Mouse (Mus musculus) gastrocnemius, postnatal 36 days (tissue): ENCODE data around the gene Auts2. TPM values are rescaled to one million over a fixed set of nuclear protein-coding genes. Genes with fewer than 3 reads are reported as not detected.
A peak's percentile ranks its signal among the peaks of the same experiment; 100 is the strongest.

Experiments used
- DNase-seq, 2 experiments: peaks; one replicate each; pipeline ENCODE4 v3.0.0; 2022
- intact Hi-C: fragments of 180-260 bp; cut with DNase I; formaldehyde crosslinking; loops from one replicate; pipeline ENCODE4 v1.15.1; 2025
- total RNA-seq, 2 experiments: library from RNA; stranded (reverse); gene quantifications; 2 replicates each; pipeline ENCODE4 v1.2.3; 2021

The Auts2 gene
- total RNA-seq, 2 experiments from 2014 or later, result 14.6 to 15.5 TPM

DNA sequence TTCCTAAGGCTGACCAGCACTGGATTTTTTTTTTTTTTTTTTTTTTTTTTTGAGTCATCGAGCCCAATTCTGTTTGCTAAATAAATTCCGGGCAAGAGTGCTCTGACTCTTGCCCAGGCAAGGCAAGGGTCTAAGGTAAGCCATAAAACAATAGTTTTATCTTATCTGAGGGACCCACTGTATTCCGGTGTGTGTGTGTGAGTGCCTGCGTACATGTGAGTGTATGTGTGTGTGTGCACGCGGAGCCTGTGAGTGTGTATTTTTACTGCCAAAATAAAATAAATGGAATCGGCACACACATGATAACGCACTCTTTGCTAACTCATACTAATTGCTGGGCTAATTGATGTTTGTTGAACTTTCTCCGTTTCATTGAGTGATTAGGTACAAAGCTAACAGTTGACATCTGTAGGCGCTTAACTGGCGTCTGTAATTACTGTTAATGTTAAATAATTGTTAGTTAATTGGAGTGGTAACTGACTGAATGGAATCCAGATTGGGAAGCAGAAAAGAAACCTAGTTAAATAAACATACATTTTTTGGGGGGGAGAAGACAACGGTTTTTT lies 1018.2 kb downstream of the Auts2 start:
- intact Hi-C loops, result no loop called here
- no peak for DNase-seq

GRCm38 (mm10) chr5:131519560-131519959 lies 1023.6 kb downstream of the Auts2 start:
- no peak for DNase-seq
- intact Hi-C loops, result no loop called here

DNA sequence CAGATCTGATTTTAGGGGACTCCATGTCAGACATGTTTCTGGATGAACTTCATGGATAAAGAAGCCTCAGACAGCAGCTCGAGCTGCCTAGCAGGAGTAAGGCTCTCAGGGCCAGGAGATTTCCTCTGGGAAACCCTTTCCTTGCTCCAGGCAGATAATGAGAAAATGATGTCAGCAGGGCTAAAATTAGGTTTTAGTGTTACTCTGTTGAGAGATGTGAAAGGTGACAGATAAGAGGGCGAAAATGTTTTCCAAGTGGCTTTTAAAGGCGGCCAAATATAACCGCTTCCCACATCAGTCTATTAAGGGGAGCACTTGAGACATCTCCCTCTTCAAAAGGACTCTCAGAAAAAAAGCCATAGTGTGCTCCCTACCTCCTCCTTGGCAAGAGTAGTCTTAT lies 1025.5 kb downstream of the Auts2 start:
- intact Hi-C loops, result no loop called here
- no peak for DNase-seq

DNA sequence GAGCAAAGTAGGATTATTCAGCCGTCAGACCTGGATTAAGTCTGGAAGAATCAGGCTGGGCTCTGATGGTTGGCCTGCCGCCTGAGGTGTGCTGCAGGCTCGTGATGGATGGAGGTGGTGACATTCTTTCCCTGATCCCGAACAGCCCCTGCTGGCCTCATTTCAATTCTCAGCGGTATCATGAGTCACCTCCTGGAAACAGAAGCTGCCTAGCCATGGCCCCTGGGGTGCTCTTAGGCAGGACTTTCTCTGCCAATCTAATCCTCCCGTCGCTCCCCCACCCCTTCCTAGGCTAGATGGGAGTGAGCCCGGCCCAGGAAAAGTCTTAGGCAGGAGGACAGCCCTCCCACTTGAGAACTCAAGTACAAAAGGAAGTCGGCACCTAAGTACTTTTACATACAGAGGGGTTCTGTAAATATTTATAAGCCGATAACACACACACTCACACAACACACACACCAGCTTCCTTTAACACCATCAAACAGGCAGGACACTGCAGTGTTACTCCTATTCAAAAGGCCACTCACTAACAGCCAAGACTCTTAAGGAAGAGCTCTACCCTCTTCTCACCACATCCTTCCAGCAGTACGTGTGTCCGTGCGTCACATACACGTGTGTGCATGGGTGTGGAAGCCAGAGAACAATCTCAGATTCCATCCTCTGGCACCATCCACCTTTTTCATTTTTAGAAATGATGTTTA lies 1027.3 kb downstream of the Auts2 start:
- DNase-seq, result peak; percentile 49 to 69
- intact Hi-C loops, result no loop called here

DNA sequence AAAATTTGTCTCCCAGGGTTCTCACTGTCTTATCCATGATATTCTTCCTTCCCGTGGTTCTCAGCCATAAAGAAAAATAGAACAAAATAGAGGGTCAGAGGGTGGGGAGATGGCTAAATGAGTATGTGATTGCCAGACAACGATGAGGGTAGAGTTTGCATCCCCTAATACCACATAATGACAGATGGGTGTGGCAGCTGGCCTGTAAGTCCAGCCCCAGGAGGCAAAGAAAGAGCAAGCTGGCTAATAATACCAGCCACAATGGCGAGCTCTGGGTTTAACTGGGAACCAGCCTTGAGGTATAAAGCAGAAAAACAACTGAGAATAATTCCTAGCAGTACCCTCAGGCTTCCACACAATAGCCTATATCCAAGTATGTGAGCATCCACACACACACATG lies 1029.4 kb downstream of the Auts2 start:
- no peak for DNase-seq
- intact Hi-C loops, result no loop called here

DNA sequence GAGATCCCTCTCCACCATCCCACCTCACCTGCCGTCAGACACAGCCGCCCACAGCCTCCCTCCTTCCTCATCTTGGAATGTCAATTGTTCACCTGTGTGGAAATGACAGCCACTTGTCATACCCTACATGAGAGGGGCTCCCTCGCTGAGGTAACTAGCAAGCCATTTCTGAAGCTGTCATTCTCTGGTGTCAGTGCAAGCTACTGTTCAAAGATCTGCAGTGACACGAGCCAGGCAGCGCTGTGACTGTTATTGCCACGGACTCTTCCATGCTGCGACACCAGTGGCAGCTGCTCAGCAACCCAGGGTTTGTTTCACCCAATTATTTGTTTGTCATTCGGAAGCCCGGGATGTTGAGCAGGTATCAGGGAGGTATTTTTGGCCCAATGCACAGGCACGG lies 1030.5 kb downstream of the Auts2 start:
- intact Hi-C loops, result no loop called here
- DNase-seq, result no peak

GRCm38 (mm10) chr5:131510659-131511058 lies 1032.5 kb downstream of the Auts2 start:
- no peak for DNase-seq
- intact Hi-C loops, result no loop called here

DNA sequence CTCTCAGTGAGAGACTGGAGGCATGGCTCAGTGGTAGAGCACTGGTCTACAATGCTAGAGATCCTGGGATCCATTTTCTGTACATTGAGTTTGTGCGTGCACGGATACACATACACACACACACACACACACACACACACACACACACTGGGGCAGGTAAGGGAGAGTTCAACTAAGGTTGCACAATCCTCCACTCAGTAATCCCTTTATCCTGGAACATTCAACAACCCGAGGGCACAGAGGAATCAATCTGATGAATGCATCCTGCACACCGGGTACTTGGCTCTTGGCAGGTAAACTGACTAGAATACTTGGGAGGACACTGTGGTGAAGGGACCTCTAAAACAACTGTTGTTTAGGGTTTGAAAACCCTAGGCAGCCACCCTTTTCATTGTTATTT lies 1033.8 kb downstream of the Auts2 start:
- intact Hi-C loops, result no loop called here
- DNase-seq, result no peak

- DNase-seq, result no peak
- intact Hi-C loops, result no loop called here
These were observed 1044.3 kb downstream of the Auts2 start for GRCm38 (mm10) chr5:131498865-131499264.

- intact Hi-C loops, result no loop called here
- DNase-seq, result no peak
These were observed 1046.5 kb downstream of the Auts2 start for GRCm38 (mm10) chr5:131496517-131497216.

DNA sequence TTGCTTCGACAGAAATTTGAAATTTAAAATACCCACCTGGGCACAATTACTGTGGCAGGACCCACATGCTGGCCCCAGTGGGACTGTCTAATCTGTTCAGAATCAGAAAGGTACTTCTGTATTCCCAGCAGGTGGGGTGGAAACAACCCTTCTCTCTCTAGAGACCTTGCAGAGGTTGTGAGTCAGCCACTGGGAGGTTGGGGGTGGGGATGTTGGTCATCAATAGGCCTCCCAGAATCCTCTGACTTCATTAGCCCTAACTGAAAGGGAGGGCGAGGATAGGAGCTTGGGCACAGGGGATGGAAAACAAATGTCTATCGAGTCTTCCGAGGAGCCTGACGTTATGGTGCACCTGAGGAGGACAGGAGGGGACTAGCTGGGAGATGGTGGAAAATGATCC lies 1048.6 kb downstream of the Auts2 start:
- DNase-seq, result no peak
- intact Hi-C loops, result no loop called here

DNA sequence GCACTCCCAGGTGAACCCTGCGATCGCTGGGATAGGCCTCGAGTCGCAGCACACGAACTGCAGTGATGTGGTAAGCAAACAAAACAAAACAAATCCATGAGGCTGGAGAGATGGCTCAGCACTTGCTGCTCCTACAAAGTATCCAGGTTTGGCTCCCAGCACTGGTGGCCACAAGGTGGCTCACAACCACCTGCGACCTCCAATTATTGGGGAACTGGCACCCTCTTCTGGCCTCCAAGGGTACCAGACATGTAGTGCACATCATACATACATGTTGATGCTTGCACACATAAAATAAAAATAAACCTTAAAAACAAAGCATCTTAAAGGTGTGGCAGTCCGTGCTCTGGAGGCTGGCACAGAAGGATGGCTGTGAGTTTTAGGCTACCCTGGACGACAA lies 1050.6 kb downstream of the Auts2 start:
- DNase-seq, result no peak
- intact Hi-C loops, result no loop called here

DNA sequence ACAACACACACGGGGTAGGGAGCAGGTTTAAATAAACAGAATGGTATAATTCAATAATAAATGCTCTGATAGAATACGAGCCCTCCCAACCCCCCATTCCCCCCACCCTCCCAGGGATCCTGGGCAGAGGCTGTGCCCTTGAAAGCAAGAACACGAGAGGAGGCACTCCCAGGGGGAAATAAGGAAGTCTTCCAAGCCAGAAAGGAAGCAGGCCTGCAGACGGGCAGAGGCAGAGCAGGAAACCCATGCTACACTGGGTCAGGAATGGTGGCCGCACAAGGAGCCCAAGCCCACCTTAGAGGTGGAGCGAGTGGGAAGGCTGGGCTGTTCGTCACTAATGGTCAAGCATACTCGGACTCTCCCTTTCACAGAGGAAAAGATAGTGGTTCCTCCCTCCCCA lies 1051.3 kb downstream of the Auts2 start:
- intact Hi-C loops, result no loop called here
- no peak for DNase-seq

GRCm38 (mm10) chr5:131490811-131491210 lies 1052.3 kb downstream of the Auts2 start:
- intact Hi-C loops, result no loop called here
- DNase-seq, result no peak

DNA sequence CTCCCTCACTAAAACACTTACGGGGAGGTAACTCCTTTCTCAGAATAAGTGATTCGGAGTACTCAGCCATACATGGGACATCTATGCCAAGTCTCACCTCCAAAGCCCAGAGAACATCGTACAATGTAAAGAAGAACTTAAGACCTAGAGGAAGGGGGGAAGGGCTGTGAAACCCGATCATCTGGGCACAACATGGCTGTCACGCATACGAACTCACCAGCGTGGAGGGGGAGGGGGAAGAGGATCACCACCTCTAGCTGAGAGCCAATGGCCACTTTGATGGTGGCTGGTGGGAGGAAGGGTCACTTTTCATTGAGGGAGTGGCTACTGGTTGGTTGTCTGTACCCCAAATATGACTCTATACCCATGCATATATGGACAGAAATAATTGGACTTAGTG lies 1053.3 kb downstream of the Auts2 start:
- intact Hi-C loops, result no loop called here
- DNase-seq, result no peak

DNA sequence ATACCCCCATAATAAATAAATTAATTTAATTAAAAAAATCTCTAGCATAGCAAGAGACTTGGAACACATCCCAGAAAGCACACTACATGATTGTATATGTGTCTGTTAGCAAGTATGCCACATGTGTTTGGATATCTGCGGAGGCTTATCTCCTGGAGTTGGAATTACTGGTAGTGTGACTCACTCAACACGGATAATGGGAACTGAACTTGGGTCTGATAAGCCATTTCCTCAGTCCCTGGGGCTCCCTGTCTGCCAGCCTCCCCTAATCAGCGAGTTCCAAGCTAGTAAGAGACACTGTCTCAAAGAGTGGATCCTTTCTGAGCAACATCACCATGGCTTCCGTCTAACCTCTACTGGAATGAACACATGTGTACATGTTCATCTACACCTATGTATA lies 1056.6 kb downstream of the Auts2 start:
- DNase-seq, result no peak
- intact Hi-C loops, result no loop called here

GRCm38 (mm10) chr5:131475278-131475677 lies 1067.9 kb downstream of the Auts2 start:
- intact Hi-C loops, result no loop called here
- no peak for DNase-seq

GRCm38 (mm10) chr5:131468609-131469008 lies 1074.5 kb downstream of the Auts2 start:
- DNase-seq, result no peak
- intact Hi-C loops, result no loop called here

DNA sequence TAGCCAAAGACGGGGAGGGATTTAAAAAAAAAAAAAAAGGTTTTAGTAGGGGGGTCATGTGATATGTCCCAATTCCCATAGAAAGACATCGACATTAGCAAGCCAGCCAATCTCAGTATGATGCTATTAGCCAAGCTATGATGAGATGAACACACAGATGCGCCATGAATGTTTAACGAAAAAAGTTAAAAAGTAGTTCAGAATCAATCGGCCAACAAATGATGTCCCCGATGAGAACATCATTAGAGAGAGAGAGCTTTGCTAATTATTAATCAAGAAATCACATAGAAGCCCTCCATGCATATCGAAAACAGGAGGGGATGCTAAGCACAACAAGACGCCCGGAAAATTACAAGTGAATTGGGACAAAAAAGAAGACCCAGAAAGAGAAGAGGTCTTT lies 1077.0 kb downstream of the Auts2 start:
- intact Hi-C loops, result no loop called here
- DNase-seq, result no peak

DNA sequence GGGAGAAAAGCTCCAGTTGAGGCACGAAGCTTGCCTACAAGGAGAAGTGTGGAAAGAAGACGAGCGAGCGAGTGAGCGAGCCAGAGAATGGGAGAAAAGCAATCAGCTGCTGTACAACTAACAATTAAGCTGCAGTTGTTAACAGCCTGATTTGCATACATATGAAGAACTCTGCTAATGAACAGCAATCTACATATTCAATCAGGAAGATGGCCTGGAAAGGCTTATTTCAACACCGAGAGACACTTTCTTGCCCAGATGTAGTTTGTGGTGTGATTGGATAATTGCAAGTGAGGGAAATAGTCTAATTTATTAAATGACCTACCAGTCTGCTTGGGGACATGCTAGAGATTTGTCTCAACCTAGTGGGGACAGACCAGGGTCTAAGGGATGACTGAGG lies 1079.7 kb downstream of the Auts2 start:
- DNase-seq, result no peak
- intact Hi-C loops, result no loop called here

DNA sequence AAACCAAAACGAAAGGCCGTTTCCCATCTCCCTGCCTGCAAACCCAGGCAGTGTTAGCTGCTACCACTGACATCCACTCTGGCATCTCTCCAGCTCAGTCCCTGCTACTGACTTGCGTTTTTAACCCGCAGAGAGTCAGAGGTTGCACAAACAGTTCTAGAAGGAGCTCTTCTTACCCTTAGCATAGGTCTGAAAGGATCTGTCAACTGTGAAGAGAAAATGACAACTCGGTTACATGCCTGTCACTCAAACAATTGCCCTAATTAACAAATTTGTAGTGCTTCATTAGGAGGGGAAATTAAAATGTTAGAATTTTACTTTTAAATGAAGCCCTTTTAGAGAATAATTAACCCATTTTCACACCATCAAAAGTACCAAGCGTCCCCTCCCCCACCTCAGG lies 1083.2 kb downstream of the Auts2 start:
- DNase-seq, result no peak
- intact Hi-C loops, result no loop called here

- intact Hi-C loops, result no loop called here
- DNase-seq, result no peak
These were observed 1083.6 kb downstream of the Auts2 start for GRCm38 (mm10) chr5:131459549-131459948.
